ENCODE assay signal across 11 mouse cellular contexts in the genomic region with DNA sequence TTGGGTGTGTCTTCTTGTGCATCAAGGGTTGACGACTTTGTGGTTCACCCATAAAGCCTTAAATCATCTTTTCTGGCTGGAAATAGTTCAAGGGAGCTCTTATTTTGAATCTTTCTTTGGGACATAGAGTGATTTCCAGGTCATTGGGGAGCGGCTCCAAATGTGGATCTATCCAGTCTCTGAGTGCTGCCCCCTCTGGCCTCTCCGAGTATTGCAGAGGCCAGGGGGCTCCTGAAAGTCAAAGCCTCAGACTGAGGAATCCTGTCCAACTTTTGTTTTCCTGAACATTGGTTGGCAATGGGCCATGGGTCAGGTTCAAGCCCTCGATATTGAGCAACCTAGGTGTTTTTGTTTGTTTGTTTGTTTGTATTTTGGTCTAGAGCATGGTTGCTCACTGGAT.
DNase-seq lines count a peak whose midpoint lies in the region; TF ChIP-seq lines count a peak whose summit lies in the region.
"Had no signal": no experiment of that assay in that cellular context is flagged by ENCODE, and none has a peak within 500 bp of the region (broad histone marks: within the 10 kb centered on the region; RNA-seq: fewer than 3 reads in every experiment).

No protein-coding gene starts in this region.

- peak; percentile 19 to 28 for DNase-seq in kidney, postnatal 4 days
- no peak for DNase-seq in kidney, postnatal 10 days
- peak; percentile 1 for DNase-seq in 3T3-L1 (ENCODE audit: low read depth, low spot score)
- peak; percentile 24 for DNase-seq in embryo, embryonic 9.5 days (ENCODE audit: extremely low spot score)
- DNase-seq in urinary bladder, postnatal 14 days (ENCODE audit: low spot score), result no peak
- no peak for DNase-seq in left cerebral cortex, adult 11 months (ENCODE audit: low spot score)
- DNase-seq: heart, postnatal 10 days; kidney, adult 18-20 months; lung, postnatal 4 days had no signal

- no peaks in the 10 kb centered on the region for H3K27me3 ChIP-seq in E14TG2a.4 (ENCODE audit: insufficient read depth, low read length)

- no peaks in the 10 kb centered on the region for H3K4me1 ChIP-seq in E14TG2a.4 (replicated peaks; ENCODE audit: low read depth, low read length)
- H3K4me1 ChIP-seq: limb, embryonic 12.5 days had no signal

- no peaks in the 10 kb centered on the region for H3K36me3 ChIP-seq in E14TG2a.4 (ENCODE audit: insufficient read depth, low read length)
- H3K36me3 ChIP-seq: limb, embryonic 12.5 days had no signal

- no peaks in the 10 kb centered on the region for H3K9me3 ChIP-seq in E14TG2a.4 (ENCODE audit: low read length)
- H3K9me3 ChIP-seq: limb, embryonic 12.5 days had no signal

- no peak overlapping the region for H3K4me3 ChIP-seq in E14TG2a.4 (replicated peaks; ENCODE audit: low read length)
- H3K4me3 ChIP-seq: limb, embryonic 12.5 days had no signal

- TF ChIP-seq CTCF in E14TG2a.4 (conservative IDR thresholded peaks at IDR 0.05; ENCODE audit: low read length), result peak; percentile 92

Comparison
In these comparisons a context has a peak if more than half of its experiments do, and no peak if none do; other contexts are left out.
1. DNase-seq: peak in kidney, postnatal 4 days (2 of 2), 3T3-L1 (single experiment) and embryo, embryonic 9.5 days (single experiment); none in kidney, postnatal 10 days (single experiment), urinary bladder, postnatal 14 days (single experiment) and left cerebral cortex, adult 11 months (single experiment).